Mouse (Mus musculus): ENCODE results near the gene Scyl1. TPM values are rescaled to one million over a fixed set of nuclear protein-coding genes. Genes with fewer than 3 reads are reported as not detected.

Gene Scyl1
- polyA plus RNA-seq, 1 experiment, result 113 TPM

DNA sequence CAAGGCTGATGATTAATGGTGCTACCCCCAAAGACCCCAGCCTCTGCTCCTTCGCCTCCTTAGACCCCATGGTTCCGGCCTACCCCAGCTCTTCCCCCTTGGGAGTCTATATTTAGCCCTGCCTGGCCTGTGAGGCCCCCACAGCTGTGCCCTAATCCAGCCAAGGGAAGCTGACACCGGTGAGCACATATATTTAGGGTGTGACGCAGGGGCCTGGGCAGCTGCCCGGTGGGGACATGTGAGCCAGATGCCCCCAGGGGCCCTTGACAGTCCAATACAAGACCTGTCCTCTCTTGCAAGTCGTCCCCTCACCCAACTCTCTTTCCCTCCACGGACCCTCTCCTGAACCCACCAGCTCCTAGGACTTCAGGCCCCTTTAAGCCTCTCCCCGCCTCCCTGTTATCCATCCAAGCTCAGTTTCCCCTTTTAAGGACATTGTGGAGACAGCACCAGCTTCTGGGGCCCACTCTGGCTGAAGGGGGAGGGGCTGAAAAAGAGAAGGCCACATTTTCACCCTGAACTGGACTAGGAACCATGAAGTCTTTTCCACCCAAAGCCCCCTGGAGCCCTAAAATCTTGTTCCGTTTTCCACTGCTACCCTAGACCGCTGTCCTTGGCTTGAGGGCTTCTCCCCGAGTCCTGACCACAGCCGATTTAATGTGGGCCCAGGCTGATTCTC, 46.1 kb downstream of the Scyl1 start:
- Histone ChIP-seq H3K36me3 (ENCODE audit: control insufficient read depth, insufficient read depth, low read length) (peaks cover 15% of the 10 kb centered on the region), H3K27ac (ENCODE audit: control insufficient read depth, insufficient read depth, low read length) (no peak overlapping the region), H3K4me1 (replicated peaks; ENCODE audit: control insufficient read depth, insufficient read depth, low read length) (peaks cover 50% of the 10 kb centered on the region), H3K27me3 (ENCODE audit: control insufficient read depth, insufficient read depth, low read length) (no peaks in the 10 kb centered on the region), H3K4me3 (ENCODE audit: control insufficient read depth, insufficient read depth, low read length) (peak overlapping the region; percentile 59)
- no peak for DNase-seq
- WGBS, result 36% methylated on average over 12 of the region's 12 CpGs
- TF ChIP-seq POLR2A (IDR thresholded peaks at IDR 0.05; ENCODE audit: control insufficient read depth, extremely low read depth, insufficient read depth, low read length, poor library complexity) (no peak), CTCF (IDR thresholded peaks at IDR 0.05; ENCODE audit: borderline replicate concordance, control insufficient read depth, extremely low read depth, insufficient read depth, low read length, poor library complexity) (no peak)

GRCm38 (mm10) chr19:5724549-5724941, 46.7 kb downstream of the Scyl1 start:
- peak; percentile 20 for DNase-seq
- Histone ChIP-seq H3K27ac (ENCODE audit: control insufficient read depth, insufficient read depth, low read length) (no peak overlapping the region), H3K27me3 (ENCODE audit: control insufficient read depth, insufficient read depth, low read length) (no peaks in the 10 kb centered on the region), H3K4me1 (replicated peaks; ENCODE audit: control insufficient read depth, insufficient read depth, low read length) (peaks cover 47% of the 10 kb centered on the region), H3K36me3 (ENCODE audit: control insufficient read depth, insufficient read depth, low read length) (peaks cover 20% of the 10 kb centered on the region), H3K4me3 (ENCODE audit: control insufficient read depth, insufficient read depth, low read length) (peak overlapping the region; percentile 59)
- TF ChIP-seq POLR2A (IDR thresholded peaks at IDR 0.05; ENCODE audit: control insufficient read depth, extremely low read depth, insufficient read depth, low read length, poor library complexity) (no peak), CTCF (IDR thresholded peaks at IDR 0.05; ENCODE audit: borderline replicate concordance, control insufficient read depth, extremely low read depth, insufficient read depth, low read length, poor library complexity) (no peak)
- 35% methylated on average over 7 of the region's 7 CpGs for WGBS

GRCm38 (mm10) chr19:5723934-5724548, 47.2 kb downstream of the Scyl1 start:
- Histone ChIP-seq H3K27me3 (ENCODE audit: control insufficient read depth, insufficient read depth, low read length) (no peaks in the 10 kb centered on the region), H3K36me3 (ENCODE audit: control insufficient read depth, insufficient read depth, low read length) (peaks cover 20% of the 10 kb centered on the region), H3K27ac (ENCODE audit: control insufficient read depth, insufficient read depth, low read length) (no peak overlapping the region), H3K4me3 (ENCODE audit: control insufficient read depth, insufficient read depth, low read length) (no peak overlapping the region), H3K4me1 (replicated peaks; ENCODE audit: control insufficient read depth, insufficient read depth, low read length) (peaks cover 46% of the 10 kb centered on the region)
- TF ChIP-seq POLR2A (IDR thresholded peaks at IDR 0.05; ENCODE audit: control insufficient read depth, extremely low read depth, insufficient read depth, low read length, poor library complexity), result no peak
- no peak for TF ChIP-seq CTCF (IDR thresholded peaks at IDR 0.05; ENCODE audit: borderline replicate concordance, control insufficient read depth, extremely low read depth, insufficient read depth, low read length, poor library complexity)
- WGBS, result 58% methylated on average over 4 of the region's 4 CpGs
- DNase-seq, result no peak

DNA sequence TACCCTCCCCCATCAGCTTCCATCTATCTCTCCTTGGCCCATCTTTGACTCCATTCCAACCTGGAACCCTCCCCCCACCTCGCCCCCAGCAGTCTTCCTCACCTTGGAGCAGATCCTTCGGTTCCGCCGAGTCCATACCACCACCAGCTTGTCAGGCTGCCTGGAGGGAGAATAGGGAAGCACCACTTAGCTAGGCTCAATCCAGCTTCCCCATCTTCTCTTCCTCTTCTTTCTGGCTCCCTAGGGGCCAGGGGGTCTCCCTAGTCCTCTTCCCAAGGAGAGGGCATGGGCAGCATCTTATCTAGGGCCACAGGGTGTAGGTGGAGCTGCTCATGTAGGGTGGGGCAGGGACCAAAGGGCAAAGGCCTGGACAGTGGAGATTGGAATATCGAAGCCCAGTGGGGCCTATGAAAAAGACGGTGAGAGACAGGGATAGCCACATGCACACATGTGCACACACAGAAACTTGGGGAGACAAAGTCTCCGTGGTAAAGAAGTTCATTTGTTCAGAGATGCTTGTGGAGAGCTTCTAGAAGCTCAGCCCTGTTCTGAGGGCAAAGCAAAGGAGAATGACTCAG, 48.3 kb downstream of the Scyl1 start:
- 91% methylated on average over 7 of the region's 7 CpGs for WGBS
- Histone ChIP-seq H3K4me1 (replicated peaks; ENCODE audit: control insufficient read depth, insufficient read depth, low read length) (peaks cover 36% of the 10 kb centered on the region), H3K27me3 (ENCODE audit: control insufficient read depth, insufficient read depth, low read length) (no peaks in the 10 kb centered on the region)

GRCm38 (mm10) chr19:5721233-5721632, 50.0 kb downstream of the Scyl1 start:
- peaks cover 20% of the 10 kb centered on the region for H3K36me3 ChIP-seq (ENCODE audit: control insufficient read depth, insufficient read depth, low read length)
- TF ChIP-seq POLR2A (IDR thresholded peaks at IDR 0.05; ENCODE audit: control insufficient read depth, extremely low read depth, insufficient read depth, low read length, poor library complexity) (no peak), CTCF (IDR thresholded peaks at IDR 0.05; ENCODE audit: borderline replicate concordance, control insufficient read depth, extremely low read depth, insufficient read depth, low read length, poor library complexity) (no peak)
- 96% methylated on average over 6 of the region's 6 CpGs for WGBS
- H3K4me3 ChIP-seq (ENCODE audit: control insufficient read depth, insufficient read depth, low read length), result no peak overlapping the region
- no peaks in the 10 kb centered on the region for H3K27me3 ChIP-seq (ENCODE audit: control insufficient read depth, insufficient read depth, low read length)
- no peak for DNase-seq
- H3K27ac ChIP-seq (ENCODE audit: control insufficient read depth, insufficient read depth, low read length), result no peak overlapping the region
- peaks cover 23% of the 10 kb centered on the region for H3K4me1 ChIP-seq (replicated peaks; ENCODE audit: control insufficient read depth, insufficient read depth, low read length)

More for the DNA sequence above, 48.3 kb downstream of the Scyl1 start:
- Histone ChIP-seq H3K27ac (ENCODE audit: control insufficient read depth, insufficient read depth, low read length) (no peak overlapping the region), H3K36me3 (ENCODE audit: control insufficient read depth, insufficient read depth, low read length) (peaks cover 20% of the 10 kb centered on the region), H3K4me3 (ENCODE audit: control insufficient read depth, insufficient read depth, low read length) (no peak overlapping the region)
- TF ChIP-seq POLR2A (IDR thresholded peaks at IDR 0.05; ENCODE audit: control insufficient read depth, extremely low read depth, insufficient read depth, low read length, poor library complexity), result no peak
- no peak for TF ChIP-seq CTCF (IDR thresholded peaks at IDR 0.05; ENCODE audit: borderline replicate concordance, control insufficient read depth, extremely low read depth, insufficient read depth, low read length, poor library complexity)
- DNase-seq, result no peak

DNA sequence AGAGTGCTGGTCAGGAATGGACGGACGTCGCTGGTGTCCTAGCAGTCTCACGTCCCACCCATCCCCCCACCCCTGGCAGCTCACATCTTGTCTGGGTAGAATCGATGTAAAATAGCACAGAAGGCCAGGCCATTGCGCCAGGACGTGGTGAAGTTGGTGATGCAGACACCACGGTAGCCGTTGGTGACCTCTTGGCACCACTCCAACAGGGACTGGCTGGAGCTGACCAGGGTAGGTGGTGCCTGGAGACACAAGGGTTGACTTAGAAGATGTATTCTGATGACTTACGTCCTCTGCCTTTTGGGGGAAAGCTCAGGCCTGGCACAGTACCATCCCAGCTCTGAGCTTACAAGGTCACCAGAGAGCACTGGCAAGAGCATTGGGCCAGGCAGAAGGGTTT, 54.3 kb downstream of the Scyl1 start:
- WGBS, result 93% methylated on average over 10 of the region's 10 CpGs
- H3K4me1 ChIP-seq (replicated peaks; ENCODE audit: control insufficient read depth, insufficient read depth, low read length), result peaks cover 4% of the 10 kb centered on the region; the same call in 1 of the 2 replicates
- H3K27me3 ChIP-seq (ENCODE audit: control insufficient read depth, insufficient read depth, low read length), result no peaks in the 10 kb centered on the region
- no peak for DNase-seq
- TF ChIP-seq POLR2A (IDR thresholded peaks at IDR 0.05; ENCODE audit: control insufficient read depth, extremely low read depth, insufficient read depth, low read length, poor library complexity), result no peak
- TF ChIP-seq CTCF (IDR thresholded peaks at IDR 0.05; ENCODE audit: borderline replicate concordance, control insufficient read depth, extremely low read depth, insufficient read depth, low read length, poor library complexity), result no peak
- no peak overlapping the region for H3K4me3 ChIP-seq (ENCODE audit: control insufficient read depth, insufficient read depth, low read length)
- H3K36me3 ChIP-seq (ENCODE audit: control insufficient read depth, insufficient read depth, low read length), result peaks cover 14% of the 10 kb centered on the region
- no peak overlapping the region for H3K27ac ChIP-seq (ENCODE audit: control insufficient read depth, insufficient read depth, low read length)

All from thymus, adult 2 months (tissue).